Mouse (Mus musculus) brain, embryonic 18.5 days (tissue): ENCODE measurements around the gene Slc8a1.

ENCODE experiments used
- DNase-seq: peaks from one replicate; pipeline ENCODE4 v3.0.0-alpha.2; 2012; ENCODE audit warnings: low read depth, low spot score

Slc8a1 gene

GRCm38 (mm10) chr17:81738311-81738755 is at the start of gene Slc8a1:
Gene Slc8a1, minus strand, starts transcription at chr17:81738377.
- DNase-seq: peak; percentile 69

GRCm38 (mm10) chr17:81787350-81787749 is 49.2 kb upstream of the Slc8a1 start:
- no peak for DNase-seq

DNA sequence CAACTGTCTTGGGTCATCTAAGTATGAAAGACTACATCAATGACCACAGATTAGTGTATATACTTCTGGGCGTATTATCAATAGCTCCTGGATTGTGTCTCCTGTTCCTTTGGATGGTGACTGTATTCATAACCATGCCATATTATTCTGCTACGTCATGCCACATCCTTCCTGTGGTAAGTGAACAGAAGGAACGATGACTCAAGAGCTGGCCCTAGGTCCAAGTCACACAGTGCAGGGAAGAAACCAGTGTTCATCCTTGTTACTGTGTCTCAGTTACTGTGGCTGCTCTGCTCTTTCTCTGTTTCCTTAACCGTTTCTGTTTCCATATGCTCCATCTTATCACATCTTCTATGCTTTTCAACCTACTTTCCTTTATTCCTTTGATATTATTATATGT is 44.1 kb upstream of the Slc8a1 start:
- DNase-seq: no peak

GRCm38 (mm10) chr17:81781491-81781890 is 43.3 kb upstream of the Slc8a1 start:
- DNase-seq: no peak

DNA sequence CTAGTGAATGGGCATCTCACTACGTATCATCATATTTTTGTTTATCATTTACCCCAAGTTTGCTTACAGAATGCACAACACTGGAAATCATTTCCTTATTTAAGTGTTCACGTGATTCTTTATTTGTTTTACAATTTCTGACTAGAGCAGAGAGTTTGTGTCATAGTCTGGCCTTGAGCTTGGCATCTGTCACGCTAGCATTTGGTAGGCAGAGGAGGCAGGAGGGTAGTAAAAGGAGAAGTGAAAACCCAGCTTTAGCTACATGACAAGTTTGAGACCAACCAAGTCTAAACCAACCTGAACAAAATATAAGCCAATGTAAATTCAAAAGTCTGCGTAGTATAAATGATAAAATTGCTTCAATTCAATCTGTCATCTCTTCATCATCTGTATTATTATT is 41.7 kb upstream of the Slc8a1 start:
- no peak for DNase-seq

DNA sequence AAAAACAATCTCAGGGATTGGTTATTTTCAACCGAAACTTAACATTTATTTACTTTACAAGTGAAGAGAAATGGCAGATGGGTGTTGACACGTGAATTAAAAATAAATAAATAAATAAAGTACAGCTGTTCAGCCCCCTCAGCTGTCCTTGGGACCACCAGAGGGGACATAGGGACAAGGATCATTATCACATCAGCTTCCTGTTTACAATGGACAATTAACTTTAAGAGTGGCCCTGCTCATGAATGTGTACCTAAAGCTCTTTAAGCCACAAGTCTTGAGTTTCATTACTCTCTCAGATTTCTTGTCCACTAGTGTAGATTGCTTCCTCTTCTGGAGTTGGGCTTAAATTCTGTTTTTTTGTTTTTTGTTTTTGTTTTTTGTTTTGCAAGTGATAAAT is 12.5 kb upstream of the Slc8a1 start:
- DNase-seq: no peak

DNA sequence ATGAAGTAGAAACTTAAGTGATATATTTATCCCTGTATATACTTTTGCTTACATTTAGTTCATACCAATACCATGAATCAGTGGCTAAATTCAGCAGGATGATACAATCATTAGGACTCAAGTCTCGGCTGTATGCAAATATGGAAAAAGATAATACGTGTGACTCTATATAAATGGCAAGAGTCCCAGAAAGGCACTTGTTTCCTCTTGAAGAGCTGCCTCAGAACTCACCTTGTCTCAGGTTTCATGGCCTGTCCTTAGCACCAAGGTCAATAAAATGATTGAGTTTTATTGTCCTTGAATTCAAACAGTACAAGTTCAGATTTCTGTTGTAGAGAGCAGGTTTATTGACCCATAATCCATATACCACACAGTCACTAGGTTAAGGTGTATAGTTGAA is 4.9 kb upstream of the Slc8a1 start:
- DNase-seq: no peak

- no peak for DNase-seq
Observed at GRCm38 (mm10) chr17:81740576-81740975, 2.4 kb upstream of the Slc8a1 start.

GRCm38 (mm10) chr17:81737779-81738178 is 398 bp downstream of the Slc8a1 start:
- no peak for DNase-seq

DNA sequence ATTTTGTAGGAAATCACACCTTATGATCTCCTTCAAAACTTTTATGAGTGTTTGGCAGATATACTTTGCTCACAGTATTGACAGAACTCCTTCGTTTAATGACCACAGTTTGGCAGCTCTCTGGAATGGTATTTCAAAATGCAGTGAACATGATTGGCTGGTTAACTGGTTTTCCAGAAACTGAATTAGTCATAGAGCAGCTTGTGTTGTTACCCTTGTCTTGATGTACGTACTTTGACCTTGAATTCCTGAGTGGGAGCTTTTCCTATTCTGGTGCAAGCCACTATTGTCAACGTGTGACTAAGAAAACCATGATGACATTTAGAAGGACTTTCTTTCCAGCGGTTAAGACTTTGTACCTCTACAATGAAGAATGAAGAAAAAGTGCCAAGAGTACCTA is 868 bp downstream of the Slc8a1 start:
- DNase-seq: no peak

- DNase-seq: no peak
Observed at GRCm38 (mm10) chr17:81735583-81735982, 2.6 kb downstream of the Slc8a1 start.

DNA sequence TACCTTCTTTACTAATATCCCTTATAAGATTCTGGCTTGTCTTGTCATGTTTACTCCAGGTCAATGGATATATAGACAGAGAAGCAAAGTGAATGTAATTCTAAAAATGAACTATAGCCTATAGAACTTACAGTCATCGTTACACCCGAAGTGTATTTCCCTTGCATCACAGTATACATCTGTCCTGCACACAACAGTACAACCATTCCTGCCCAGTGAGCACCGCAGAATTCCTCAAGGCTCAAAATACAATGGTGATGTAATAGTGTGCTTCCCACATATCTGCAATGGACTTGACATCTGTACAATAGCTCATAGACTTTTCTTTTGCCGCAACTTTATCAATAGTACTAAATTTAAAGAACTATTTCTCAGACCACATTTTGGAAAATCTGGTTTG is 8.3 kb downstream of the Slc8a1 start:
- no peak for DNase-seq

DNA sequence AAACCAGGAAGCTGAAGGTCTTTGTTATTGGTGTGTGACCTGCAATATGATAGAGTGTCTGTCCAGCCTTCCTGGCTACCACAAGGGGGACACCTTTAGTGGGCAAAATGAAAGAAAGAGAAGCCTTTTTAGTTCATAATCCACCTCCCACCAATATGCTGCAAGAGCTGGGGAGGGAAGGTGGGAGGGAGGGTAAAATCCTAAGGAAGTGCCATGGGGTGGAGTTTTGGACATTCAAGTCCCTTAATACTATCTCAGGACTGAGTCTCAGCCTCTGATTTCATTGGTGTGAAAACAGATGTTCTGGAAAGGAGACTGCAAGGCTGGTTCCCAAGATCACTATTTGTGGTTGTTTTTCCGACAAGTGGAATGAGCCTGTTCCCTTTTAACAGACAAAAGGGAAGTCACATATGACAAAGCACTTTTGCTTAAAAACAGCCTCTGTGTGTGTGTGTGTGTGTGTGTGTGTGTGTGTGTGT is 25.9 kb downstream of the Slc8a1 start:
- DNase-seq: no peak

GRCm38 (mm10) chr17:81704761-81705160 is 33.4 kb downstream of the Slc8a1 start:
- no peak for DNase-seq

- DNase-seq: no peak
Observed at GRCm38 (mm10) chr17:81703258-81703657, 34.9 kb downstream of the Slc8a1 start.

DNA sequence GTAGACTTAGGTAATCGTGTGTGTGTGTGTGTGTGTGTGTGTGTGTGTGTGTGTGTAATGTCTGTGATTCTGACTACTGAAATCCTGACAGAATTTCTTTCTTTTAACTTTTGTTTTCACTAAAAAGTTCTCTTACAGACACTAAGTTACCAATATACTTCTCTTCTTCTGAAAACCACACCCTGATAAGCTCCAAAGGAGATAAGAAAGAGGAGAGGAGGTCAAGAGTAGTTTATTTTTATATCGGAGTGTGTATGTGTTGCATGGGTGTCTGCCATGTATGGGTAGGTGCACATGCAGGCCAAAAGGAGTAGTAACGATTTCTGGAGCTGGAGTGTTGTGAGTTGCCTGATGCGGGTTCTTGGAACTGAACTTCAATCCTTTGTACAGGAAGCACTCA is 36.5 kb downstream of the Slc8a1 start:
- DNase-seq: no peak

DNA sequence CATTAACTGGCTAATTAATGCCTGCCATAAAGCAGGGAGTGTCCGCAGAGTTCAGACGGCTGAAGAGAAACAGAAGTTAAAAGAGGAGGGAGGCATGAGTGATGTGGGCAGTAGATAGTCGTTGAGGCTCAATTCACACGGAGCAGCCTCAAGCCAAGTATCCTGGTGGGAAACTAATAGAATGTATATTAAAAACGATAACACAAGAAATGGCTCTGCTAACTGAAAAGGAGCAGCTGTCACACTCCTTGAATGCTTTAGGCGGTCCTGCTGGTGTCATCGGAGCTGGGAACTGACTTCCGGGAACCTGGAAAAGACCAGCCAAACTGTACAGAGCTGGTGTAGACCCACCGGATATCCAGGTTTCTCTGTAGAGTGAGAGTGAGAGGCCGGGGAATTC is 39.4 kb downstream of the Slc8a1 start:
- no peak for DNase-seq

- no peak for DNase-seq
Observed at GRCm38 (mm10) chr17:81697695-81698094, 40.5 kb downstream of the Slc8a1 start.

GRCm38 (mm10) chr17:81694977-81695376 is 43.2 kb downstream of the Slc8a1 start:
- no peak for DNase-seq

- no peak for DNase-seq
Observed at GRCm38 (mm10) chr17:81679616-81680015, 58.6 kb downstream of the Slc8a1 start.

DNA sequence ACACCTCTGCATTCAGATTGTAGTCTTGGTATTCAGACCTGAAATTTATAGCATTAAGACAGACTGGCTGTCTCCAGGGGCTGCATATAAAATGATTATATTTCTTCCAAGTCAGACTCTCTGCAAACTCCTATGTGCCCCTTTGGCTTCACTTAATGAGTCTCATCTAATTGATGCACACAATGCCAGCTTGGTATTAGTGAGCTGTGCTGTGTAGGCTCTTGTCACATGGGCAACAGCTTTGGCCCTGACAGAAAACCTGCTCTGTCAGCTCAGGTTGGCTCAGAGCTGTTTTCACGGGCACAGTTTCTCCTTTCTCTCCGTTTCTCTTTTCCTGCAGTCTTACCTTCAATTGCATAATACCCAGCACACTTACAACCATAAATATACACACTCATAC is 60.7 kb downstream of the Slc8a1 start:
- no peak for DNase-seq

GRCm38 (mm10) chr17:81676203-81676602 is 62.0 kb downstream of the Slc8a1 start:
- no peak for DNase-seq

DNA sequence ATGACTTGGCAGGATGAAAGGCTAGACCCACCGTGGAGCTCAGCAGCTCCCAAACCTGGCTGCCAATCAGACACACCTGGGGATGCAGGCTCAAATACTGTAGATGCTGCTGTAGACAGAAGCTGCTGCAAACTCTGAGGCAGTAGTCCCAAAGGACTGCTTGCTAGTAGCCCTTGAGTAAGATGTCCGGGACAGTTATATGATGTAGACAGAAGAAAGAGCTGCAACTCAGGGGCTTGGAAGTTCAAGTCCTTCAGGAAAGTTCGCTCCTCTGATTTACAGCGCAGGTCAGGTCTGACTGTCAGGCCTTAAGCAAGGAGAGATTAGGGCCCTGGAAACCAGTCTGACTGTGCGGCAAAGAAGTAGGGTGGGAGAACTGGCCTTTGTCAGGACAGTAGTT is 66.9 kb downstream of the Slc8a1 start:
- DNase-seq: no peak
